Mouse (Mus musculus) adrenal gland (tissue): ENCODE data around the gene Ush2a.

Experiments
- intact Hi-C: fragments of 180-260 bp; cut with DNase I; formaldehyde crosslinking; loops from one replicate; pipeline ENCODE4 v1.15.1; 2025

The Ush2a gene

DNA sequence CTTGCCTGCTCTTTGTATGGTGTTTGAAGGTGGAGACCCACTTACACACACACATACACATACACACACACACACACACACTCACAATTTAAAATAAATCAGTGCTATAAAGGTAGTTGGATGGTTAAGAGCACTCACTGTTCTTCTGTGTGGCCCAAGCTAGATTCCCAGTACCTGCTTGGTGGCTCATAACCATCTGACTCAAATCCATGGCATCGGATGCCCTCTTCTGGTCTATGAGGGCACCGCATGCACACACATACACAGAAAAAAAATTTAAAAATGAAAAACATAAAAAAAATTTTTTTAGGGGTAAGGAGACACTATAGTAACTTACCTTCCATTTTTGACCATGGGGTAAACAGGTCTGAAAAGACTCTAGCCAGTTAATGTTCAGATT is 593.2 kb downstream of the Ush2a start:
- intact Hi-C loops = no loop called here

DNA sequence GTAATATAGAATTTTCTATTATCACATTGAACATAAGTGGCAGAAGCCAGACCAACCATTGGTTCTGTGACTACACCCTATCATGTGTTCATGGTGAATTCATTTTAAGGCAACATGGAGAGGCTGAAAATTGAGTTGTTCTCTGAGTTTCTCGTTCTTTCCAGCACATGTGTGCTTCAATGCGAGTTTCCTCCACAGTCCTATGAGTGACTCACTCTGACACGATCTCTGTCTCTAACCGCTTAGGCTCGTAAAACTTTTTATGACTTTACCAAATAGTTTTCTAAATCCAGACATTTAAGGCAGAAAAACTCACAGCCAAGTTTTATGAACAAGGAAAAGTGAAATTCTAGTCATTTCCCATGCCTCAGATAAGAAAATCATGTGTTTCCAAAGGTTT is 597.9 kb downstream of the Ush2a start:
- intact Hi-C loops = no loop called here

DNA sequence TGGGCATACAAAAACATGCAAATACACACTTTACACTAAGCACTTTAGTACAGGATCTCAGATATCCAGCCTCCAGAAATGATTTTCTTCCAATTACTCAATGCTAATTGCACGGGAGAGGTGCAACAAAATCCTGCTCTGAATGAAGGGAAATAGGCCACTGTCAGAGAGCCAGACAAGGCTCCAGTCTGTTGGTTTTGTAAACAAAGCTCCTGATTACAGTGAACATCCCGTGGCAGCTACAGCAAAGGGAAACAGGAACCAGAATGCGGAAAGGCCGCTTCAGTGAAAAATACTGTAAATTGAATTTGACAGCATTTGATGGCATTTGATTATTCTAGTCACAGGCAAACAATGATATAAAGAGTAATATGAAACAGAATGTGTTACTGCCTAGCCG is 604.1 kb downstream of the Ush2a start:
- intact Hi-C loops = no loop called here

DNA sequence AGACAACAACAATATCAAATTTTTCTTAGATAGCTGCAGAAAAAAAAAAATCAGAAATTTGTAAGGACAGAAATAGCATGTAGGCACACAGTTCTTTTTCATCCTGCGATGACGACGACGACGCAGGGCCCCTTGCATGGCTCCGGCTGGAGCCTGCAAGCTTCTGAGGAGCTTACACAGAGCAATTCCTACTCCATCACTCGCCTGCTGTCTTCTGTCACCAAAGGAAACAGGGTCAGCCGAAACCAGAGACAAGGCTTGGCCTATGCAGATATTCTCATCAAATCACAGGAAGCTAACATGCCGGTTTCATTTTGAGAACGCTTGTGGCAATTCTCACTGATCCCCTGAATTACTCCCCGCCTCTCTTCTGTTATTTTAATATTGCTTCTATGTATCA is 604.7 kb downstream of the Ush2a start:
- intact Hi-C loops = no loop called here

DNA sequence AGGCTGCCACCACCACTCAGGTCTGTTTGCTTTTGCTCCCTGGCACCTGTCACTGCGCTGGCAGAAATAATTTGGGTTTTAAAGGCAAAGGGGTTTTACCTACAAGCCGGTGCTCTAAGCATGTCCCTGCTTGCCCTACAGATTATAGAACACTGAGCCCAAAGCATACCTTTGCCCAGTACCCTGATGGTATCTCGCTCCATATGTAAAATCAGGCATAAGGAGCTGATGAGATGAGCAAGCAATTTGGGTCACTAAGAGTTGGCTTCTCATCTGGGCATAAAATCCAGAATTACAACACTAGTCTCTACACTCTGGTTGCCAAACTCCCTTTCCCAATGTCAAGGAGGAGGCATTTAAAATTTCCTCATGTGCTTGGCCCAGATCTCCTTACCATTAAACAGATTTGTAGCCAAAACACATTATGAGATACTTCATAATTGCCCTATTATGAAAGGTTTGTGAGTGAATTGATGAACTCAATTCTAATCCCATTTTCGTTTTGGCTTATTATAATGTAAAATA is 616.8 kb downstream of the Ush2a start:
- intact Hi-C loops = no loop called here

DNA sequence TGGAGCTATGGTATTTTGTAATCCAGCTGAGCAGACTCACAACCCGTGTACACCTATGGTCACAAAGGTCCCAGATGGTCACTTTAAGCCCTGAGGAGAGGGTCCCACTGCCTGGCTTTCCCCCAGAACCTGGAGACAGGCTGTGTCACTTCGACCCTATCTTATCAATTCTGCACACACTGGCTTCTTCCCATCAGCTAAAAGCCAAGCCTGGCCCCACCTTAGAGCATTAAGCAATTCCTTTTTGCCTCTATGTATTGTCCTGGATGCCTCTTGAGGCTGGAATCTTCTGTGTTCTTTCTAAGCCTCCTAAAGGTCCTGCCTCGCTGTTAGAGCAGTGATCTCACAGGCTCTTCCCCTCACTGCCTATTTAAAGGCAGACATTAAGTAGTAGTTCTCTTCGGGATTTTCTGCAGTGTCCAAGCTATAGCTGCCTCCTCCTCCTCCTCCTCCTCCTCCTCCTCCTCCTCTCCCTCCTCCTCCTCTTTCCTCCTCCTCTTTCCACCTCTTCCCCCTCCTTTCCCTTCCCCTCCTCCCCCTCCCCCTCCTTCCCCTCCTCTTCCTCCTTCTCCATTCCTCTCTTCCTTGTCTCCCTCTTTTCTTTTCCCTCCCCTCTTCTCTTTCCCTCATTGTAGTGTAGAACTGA is 635.2 kb downstream of the Ush2a start:
- intact Hi-C loops = no loop called here

DNA sequence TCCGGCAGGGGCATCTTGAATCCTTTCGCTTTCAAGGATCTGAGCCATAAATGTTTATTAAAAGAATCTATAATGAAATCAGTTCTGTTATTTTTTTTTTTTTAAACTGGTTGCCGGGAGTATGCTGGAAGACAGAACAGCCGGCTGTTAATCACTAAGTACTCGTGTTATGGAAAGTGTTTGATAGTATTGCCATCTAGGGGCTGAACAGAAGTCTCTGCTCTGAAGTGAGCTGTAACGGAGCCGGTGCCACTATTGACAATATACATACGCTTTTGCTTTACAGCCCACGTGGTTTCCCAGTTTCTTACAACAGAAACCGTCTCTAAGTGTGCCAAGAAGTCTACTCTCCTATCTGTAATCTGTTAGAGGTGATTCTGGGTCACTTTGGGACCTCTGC is 642.3 kb downstream of the Ush2a start:
- intact Hi-C loops = no loop called here

DNA sequence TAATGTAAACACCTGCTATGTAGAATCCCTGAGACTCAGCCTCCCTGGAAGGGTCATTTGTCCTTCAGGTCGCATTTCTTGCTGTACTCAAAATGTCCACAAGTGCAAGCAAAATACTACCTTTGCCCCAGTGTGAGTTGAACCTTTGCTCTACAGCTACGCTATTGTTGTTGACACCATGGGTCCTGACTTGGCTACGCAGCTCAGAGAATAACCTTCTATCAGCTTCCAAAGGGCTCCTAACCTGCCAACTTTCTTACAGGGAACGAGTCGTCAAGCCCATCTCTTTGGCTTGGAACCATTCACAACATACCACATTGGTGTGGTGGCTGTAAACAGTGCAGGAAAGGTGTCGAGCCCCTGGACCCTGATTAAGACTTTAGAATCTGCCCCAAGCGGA is 644.4 kb downstream of the Ush2a start:
- intact Hi-C loops = no loop called here

DNA sequence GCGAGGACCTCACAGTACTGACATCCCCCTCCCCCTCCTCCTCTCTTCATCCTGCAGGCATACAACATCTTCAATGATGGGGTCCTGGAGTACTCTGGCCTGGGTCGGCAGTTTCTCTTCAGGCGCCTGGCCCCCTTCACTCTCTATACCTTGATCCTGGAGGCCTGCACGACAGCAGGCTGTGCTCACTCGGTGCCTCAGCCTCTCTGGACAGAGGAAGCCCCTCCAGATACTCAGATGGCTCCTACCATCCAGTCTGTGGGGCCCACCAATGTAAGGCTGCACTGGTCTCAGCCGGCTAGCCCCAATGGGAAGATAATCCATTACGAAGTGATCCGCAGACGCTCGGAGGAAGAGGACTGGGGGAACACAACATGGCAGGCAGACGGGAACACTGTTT is 648.8 kb downstream of the Ush2a start:
- intact Hi-C loops = no loop called here

DNA sequence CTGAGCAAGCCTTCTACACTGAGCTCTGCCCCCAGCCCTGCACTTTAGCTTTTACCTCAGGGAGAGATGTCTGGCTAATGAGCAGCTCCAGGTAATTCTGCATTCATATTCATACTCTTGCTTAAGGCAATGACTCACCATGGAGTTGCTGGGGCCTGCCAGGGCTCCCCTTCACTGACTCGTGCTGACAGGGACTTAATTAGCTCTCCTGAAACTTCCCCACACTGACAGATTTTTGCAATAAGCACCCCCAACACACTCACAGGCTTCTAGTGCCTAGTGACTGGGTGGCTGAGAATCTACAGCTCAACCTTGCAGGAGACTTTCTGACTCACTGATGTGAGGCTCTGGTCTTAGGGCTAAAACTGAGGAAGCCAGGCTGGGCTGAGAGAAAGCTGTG is 658.1 kb downstream of the Ush2a start:
- intact Hi-C loops = no loop called here

DNA sequence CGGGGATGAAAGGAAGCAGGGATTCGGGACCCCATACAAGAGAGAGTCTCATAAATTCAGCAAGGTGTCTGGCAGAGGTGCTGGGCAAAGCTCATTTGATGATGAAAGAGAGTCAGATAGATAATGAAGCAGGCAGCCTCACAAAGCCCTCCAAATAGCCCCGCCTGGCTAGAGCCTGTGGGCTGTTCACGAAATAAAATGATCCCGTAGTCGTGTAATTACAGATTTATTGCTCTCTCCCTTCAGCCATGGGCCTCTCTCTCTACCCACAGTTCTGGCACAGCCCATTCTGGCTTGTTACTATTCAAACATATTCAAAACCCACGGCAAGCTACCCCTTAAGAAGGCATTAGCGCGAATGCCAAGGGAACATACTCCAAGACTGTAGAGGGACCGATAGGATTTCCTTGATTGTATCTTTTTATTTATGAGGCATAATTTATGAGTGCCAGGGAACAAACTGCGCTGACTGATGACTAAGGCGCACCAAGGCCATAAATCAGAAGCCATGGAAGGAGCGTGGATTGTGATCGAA is 675.5 kb downstream of the Ush2a start:
- intact Hi-C loops = no loop called here

DNA sequence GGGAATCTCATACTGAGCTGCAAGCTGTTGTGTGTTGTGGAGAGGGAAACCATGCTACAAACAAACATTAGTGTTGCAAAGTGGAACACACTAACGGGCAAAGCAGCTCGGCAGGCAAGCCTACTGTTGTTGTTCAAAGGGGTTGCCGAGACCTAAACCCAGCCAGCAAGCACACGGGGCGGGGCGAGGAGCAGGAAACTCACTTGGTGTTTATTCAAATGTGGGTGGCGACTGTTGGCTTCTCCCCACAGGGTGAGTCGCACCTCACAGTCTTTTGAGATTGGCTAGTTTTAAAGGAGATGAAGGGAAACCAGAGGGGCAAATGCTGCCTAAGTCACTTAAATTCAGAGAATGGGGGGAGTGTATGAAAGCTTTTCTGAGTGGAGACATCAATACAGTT is 683.5 kb downstream of the Ush2a start:
- intact Hi-C loops = no loop called here

DNA sequence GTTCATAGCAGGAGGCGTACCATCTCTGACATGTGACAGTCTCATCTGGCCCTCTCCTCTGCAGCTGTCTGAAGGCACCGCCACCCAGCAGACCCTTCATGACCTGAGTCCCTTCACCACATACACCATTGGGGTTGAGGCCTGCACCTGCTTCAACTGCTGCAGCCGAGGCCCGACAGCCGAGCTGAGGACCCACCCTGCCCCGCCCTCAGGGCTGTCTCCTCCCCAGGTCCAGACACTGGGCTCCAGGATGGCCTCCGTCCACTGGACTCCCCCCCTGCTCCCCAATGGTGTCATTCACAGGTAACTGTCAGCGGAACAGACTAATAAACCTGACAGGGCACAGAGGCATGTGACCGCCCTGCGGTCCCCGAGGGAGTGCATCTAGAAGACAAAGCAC is 685.0 kb downstream of the Ush2a start:
- intact Hi-C loops = no loop called here

DNA sequence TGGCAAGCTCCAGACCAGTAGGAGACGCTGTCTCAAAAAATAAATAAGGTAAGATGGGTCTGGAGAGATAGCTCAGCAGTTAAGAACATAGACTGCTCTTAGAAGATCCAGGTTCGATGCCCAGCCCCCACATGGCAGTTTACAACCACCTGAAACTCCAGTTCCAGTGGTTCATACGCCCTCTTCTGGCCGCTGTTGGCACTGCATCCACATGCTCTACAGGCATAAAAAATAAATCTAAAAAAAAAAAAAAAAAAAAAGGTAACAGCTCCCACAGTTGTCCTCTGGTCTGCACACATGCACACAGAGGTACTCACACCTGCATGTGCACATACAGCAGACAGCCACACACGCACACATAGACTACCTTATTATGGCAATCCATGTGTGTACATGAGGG is 686.0 kb downstream of the Ush2a start:
- intact Hi-C loops = no loop called here

DNA sequence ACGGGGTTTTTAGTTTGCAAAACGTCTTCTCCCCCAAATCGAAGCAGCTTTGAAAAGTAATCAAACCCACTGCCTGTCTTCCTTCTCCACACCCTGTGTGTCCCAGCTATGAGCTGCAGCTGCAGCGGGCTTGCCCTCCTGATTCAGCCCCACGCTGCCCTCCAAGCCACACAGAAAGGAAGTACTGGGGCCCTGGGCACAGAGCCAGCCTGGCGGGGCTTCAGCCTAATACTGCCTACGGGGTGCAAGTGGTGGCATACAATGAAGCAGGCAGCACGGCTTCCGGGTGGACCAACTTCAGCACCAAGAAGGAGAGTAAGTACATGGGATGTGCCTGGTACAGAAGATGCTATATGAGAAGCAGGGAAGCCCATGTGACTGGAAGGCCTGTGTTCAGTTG is 686.5 kb downstream of the Ush2a start:
- intact Hi-C loops = no loop called here

DNA sequence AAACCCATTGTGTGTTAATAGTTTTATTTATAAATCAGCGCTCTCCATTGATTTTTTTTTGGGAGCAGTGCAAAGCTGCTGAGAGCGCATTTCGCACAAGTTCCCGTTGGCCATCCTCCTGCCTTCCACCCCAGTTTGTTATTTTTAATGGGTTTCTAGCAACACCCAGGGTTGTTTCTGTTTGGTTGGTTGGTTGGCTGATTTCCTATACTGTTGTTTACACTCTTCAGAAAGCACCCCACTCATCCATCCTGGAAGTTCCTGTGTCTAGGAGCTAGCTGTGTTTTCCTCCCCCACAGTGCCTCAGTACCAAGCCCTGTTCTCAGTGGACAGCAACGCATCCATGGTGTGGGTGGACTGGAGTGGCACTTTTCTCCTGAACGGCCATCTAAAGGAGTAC is 689.3 kb downstream of the Ush2a start:
- intact Hi-C loops = no loop called here

DNA sequence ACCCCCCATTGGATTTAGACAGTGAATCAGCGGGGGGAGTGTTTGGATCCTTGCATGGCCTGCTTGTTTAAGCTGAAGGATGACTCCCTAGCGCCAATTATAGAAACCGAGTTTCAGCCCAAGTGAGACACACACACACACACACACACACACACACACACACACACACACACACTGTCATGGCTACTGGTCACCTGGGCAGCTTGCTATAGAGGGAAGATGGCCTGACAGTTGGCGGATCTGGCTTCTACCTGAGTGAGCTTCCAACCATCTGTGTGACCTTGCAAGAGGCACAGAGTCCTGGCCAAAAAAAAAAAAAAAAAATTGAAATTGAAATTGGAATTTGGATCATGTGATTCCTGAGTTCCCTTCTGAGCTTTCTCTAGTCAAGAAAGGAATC is 690.7 kb downstream of the Ush2a start:
- intact Hi-C loops = no loop called here

DNA sequence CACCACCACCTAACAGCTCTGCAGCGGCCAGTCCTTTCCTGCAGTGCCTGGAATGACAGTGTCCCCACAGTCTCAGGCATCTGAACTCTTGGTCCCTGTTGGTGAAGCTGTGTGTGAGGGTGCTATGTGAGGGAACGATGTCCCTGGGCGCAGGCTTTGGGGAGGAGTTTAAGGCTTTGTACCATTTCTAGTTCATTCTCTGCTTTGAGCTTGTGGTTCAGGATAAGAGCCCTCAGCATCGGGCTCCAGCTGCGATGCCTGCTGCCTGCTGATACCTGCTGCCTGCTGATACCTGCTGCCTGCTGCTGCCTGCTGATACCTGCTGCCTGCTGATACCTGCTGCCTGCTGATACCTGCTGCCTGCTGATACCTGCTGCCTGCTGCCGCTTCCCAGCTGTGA is 711.3 kb downstream of the Ush2a start:
- intact Hi-C loops = no loop called here

DNA sequence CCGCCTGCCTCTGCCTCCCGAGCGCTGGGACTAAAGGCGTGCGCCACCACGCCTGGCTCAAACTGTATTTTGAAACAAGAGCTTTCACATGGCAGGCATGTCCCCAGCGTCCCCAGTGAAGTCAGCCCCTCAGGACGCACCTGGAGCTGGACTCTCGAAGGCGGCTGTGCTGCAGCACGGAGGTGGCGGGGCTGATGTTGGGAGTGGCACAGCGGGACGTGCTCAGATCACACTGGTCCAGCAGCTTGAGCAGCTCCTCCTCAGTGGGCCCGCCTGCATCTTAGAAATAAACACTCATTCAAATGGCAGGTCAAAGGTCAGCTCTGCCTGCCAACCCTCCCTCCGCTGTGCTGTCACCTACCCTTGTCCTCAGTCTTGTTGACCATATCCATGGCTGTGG is 712.1 kb downstream of the Ush2a start:
- intact Hi-C loops = no loop called here

DNA sequence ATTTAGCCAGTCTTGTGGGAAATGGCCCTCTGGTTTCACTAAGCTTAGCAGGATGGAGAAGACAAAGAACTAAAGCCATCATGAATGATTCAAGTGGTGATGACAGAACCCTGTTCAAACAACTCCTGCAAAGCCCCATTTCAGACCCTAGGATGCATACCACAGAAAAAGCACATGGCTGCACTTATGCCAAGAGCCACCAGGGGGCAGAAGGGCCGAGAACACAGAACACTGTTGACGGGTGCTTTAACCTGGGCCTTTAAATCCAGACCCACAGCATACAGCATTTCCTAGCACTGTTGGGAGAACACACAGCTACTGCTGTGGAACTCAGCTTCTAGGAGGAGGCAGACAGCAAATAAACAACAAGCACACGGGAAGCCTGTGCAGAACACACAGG is 718.2 kb downstream of the Ush2a start:
- intact Hi-C loops = no loop called here

DNA sequence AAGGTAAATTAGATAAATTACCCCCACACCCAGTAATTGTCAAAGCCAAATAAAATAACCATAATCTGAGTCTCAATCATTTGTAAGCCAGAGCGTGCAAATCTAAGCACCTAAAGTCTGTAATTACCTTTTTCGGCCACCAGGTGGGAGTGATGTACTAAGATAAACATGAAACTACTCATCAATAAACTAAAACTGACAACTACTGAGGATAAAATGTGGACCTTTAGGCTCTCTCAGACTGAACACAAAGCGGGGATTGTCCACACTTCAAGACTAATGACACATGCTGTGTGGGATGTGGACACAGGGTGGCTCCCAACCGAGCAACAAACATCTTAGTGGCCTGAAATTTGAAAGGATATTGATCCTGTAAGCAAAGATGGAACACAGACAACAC is 731.4 kb downstream of the Ush2a start:
- intact Hi-C loops = no loop called here

DNA sequence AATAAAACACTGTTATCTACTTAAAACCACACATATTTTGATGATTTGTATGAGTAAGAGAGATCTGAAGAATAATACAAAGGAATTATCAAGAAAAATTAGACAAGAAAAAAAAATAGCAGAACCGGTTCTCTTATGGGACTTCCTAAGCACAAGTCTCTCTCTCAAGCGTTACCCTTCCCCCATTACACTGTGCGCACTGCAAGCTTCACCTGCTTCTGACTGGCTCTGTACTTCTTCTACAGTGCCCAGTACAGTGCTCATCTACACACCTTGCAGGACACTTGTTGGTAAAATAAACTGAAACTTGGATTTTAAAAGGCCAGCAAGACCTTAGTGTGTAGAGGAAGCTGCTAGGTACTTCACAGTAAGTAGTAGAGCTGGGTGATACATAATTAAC is 736.1 kb downstream of the Ush2a start:
- intact Hi-C loops = no loop called here

DNA sequence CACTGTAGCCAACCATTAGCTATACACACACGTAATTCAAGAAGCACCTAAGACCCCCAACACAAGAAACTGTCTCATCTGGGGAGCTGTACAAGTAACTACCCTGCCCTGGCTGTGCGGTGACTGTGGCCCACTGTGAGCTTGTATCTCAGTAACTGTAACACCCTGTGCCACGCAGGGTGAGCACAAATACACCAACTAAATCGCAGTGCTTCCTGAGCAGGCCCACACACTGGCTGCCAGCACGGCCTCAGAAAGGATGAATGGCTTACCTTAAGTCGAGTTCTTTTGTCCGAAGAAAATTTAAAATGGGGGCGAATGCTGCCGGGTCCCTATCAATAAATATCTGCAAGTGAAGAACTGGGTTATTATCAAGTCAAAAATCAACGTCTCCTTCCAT is 738.2 kb downstream of the Ush2a start:
- intact Hi-C loops = no loop called here

DNA sequence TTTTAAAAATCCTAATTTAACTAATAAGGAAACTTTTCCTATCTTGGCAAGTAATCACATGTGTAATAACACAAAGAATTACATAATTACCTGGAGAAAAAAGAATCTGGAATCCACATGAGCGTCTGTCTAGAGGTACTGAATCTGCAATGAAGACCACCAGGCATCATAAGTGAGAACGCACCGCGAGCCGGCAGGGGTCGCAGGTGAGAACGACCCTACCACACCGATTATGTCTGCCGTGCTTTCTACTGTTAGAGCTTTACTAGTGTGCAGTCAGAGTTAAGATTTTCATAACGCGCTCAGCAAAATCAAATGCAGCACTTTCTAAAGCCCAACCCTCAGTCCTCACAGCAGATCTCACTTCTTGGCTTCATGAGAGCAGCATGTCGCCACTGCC is 740.0 kb downstream of the Ush2a start:
- intact Hi-C loops = no loop called here
